Mouse (Mus musculus) bone marrow macrophage, adult 2 months (primary cell): ENCODE measurements around the gene Rnase12.

ENCODE experiments used
- CTCF ChIP-seq: IDR thresholded peaks from 2 replicates; pipeline ENCODE4 v1.5.1; 2012; ENCODE audit warnings: low read depth, mild to moderate bottlenecking, low read length, moderate library complexity
- POLR2A ChIP-seq: IDR thresholded peaks from 2 replicates; pipeline ENCODE4 v1.6.1; 2012; ENCODE audit warnings: mild to moderate bottlenecking, low read depth, low read length, borderline replicate concordance

DNA sequence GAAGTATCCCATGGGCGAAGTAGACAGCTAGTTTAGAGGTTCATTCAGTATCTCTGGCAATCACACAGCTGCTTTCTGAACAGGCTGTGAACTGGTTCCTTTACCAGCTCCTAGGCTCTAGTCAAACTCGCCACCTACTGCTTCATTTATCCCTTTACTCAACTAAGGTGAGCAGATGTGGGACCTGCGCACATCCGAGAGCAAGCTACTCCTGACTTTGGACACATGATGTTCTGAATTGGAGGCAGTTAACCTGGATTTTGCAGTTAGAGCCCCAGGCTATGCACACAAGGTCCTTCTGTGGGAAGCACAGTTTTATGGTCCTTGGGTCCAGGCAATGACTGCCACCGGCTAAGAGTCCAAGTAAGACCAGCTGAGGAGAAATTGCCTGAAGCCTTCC is 3.3 kb upstream of the Rnase12 start:
- TF ChIP-seq CTCF (no peak), POLR2A (no peak)
